In the genomic region with DNA sequence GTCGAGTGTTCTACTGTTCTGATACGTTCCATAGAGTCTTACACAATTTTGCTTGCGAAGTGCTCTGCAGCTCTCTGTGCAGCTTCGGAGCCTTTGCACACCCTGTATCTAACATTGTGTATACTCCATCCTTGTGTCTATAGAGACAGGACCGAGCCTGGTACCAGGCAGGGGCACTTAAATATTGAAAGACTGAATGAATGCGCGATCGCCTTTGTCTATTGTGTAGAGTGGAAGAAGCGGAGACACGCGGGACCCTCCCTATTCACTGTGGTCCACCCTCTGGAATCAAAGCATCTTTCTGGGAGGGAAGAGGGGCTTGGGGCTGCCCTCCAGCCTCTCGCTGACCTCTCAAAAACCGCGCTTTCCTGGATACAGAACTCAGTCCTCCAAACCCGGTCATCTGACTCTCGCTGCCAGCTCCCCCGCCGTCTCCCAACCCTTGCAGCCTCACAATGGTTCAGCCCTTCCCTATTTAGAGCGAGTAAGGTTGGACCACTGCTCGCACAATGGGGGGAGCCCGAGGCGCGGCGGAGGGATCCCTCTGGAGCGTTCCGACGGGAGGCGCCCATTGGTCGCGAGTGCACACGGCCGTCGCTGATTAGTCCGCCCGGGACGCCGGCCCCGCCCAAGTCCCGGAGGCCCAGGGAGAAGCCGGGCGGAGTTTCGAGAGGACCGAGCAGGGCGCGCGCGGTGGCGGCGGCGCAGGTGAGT, we compare ENCODE assay signal across 8 mouse cellular contexts. TPM values are rescaled to one million over a fixed set of nuclear protein-coding genes. Genes with fewer than 3 reads are reported as not detected.
A peak's percentile ranks its signal among the peaks of the same experiment; 100 is the strongest.
DNase-seq lines count a peak whose midpoint lies in the region; ATAC-seq and TF ChIP-seq lines count a peak whose summit lies in the region.

Gene Gipc1 (plus strand): TSS at position 648 of the 714 bp plus-strand sequence.

- no peak for TF ChIP-seq RAD21 in MEL (IDR thresholded peaks at IDR 0.05; ENCODE audit: low read depth, low read length)

- H3K4me2 ChIP-seq in forebrain, postnatal 0 days (ENCODE audit: low read depth) = peak within 1 kb of the TSS; percentile 93
- H3K4me2 ChIP-seq in lung, embryonic 15.5 days = peak within 1 kb of the TSS; percentile 90

- no peaks in the 10 kb centered on the region; the same call in 1 of the 2 replicates for H3K79me2 ChIP-seq in MEL (ENCODE audit: control insufficient read depth, insufficient read depth, low read length, poor library complexity)

- 3% methylated on average over 50 of the region's 50 CpGs for WGBS in cerebellum, adult 2 months
- WGBS in forebrain, postnatal 0 days = 7% methylated on average over 42 of the region's 50 CpGs
- WGBS in lung, embryonic 15.5 days = 4% methylated on average over 34 of the region's 50 CpGs

- 0 out of 6 replicates have a peak, but pooled peaks of 1 of the 3 experiments have one; percentile 5 for TF ChIP-seq CTCF in MEL (IDR thresholded peaks at IDR 0.05 in 2 of 3, conservative IDR thresholded peaks at IDR 0.05 in 1 of 3; ENCODE audit: control insufficient read depth in 1 of 3, insufficient read depth in 1 of 3, low read depth in 2 of 3, low read length in 3 of 3, poor library complexity in 1 of 3, severe bottlenecking in 1 of 3)
- no peak for TF ChIP-seq CTCF in cerebellum, adult 2 months (IDR thresholded peaks at IDR 0.05; ENCODE audit: borderline replicate concordance, insufficient read depth, low read depth, low read length)
- 0 out of 2 replicates have a peak, but pooled peaks have one; percentile 10 for TF ChIP-seq CTCF in forebrain, postnatal 0 days (IDR thresholded peaks at IDR 0.05; ENCODE audit: low read depth)

- no peak for TF ChIP-seq EP300 in MEL (IDR thresholded peaks at IDR 0.05; ENCODE audit: low read depth in 1 of 2, low read length in 2 of 2)

- no peaks in the 10 kb centered on the region for H3K27me3 ChIP-seq in MEL (ENCODE audit: control insufficient read depth in 1 of 2, insufficient read depth in 2 of 2, low read length in 2 of 2)
- H3K27me3 ChIP-seq in cerebellum, adult 2 months (ENCODE audit: control insufficient read depth, insufficient read depth, low read length) = no peaks in the 10 kb centered on the region
- no peaks in the 10 kb centered on the region for H3K27me3 ChIP-seq in forebrain, postnatal 0 days (ENCODE audit: insufficient read depth, low read length)
- H3K27me3 ChIP-seq in lung, embryonic 15.5 days = no peaks in the 10 kb centered on the region

- peak within 1 kb of the TSS; percentile 85 to 86 for H3K4me3 ChIP-seq in MEL (ENCODE audit: control insufficient read depth in 1 of 2, insufficient read depth in 1 of 2, low read depth in 2 of 2, low read length in 2 of 2)
- peak within 1 kb of the TSS; percentile 95 for H3K4me3 ChIP-seq in cerebellum, adult 2 months (replicated peaks; ENCODE audit: insufficient read depth, low read depth, low read length)
- peak within 1 kb of the TSS; percentile 72 for H3K4me3 ChIP-seq in forebrain, postnatal 0 days (ENCODE audit: low read depth, low read length)
- peak within 1 kb of the TSS; percentile 98 for H3K4me3 ChIP-seq in lung, embryonic 15.5 days

- H3K9ac ChIP-seq in MEL (ENCODE audit: control insufficient read depth, low read depth, low read length, poor library complexity, severe bottlenecking) = peak within 1 kb of the TSS; percentile 82
- peak within 1 kb of the TSS; percentile 71 for H3K9ac ChIP-seq in forebrain, postnatal 0 days
- H3K9ac ChIP-seq in lung, embryonic 15.5 days = peak within 1 kb of the TSS; percentile 95

- peak in 1 of 2 experiments; percentile 82; a peak in 2 of 4 replicates for TF ChIP-seq POLR2A in MEL (IDR thresholded peaks at IDR 0.05; ENCODE audit: control insufficient read depth in 1 of 2, insufficient read depth in 1 of 2, low read depth in 1 of 2, low read length in 2 of 2, poor library complexity in 1 of 2)
- peak; percentile 56; the same call in 1 of the 2 replicates for TF ChIP-seq POLR2A in cerebellum, adult 2 months (IDR thresholded peaks at IDR 0.05; ENCODE audit: borderline replicate concordance, insufficient read depth, low read length)

- no peaks in the 10 kb centered on the region; a peak in 1 of 4 replicates for H3K36me3 ChIP-seq in MEL (ENCODE audit: control insufficient read depth in 1 of 2, insufficient read depth in 2 of 2, low read length in 2 of 2)
- 0 out of 2 replicates have a peak, but pooled peaks cover 4% of the 10 kb centered on the region for H3K36me3 ChIP-seq in forebrain, postnatal 0 days (ENCODE audit: insufficient read depth)
- H3K36me3 ChIP-seq in lung, embryonic 15.5 days = 0 out of 2 replicates have a peak, but pooled peaks cover 7% of the 10 kb centered on the region

- no peaks in the 10 kb centered on the region for H3K9me3 ChIP-seq in MEL (replicated peaks; ENCODE audit: insufficient read depth, low read length)
- no peaks in the 10 kb centered on the region for H3K9me3 ChIP-seq in forebrain, postnatal 0 days (ENCODE audit: low read length)
- no peaks in the 10 kb centered on the region for H3K9me3 ChIP-seq in lung, embryonic 15.5 days

- peak; percentile 98 for ATAC-seq in forebrain, postnatal 0 days
- peak; percentile 95 for ATAC-seq in lung, embryonic 15.5 days (ENCODE audit: borderline replicate concordance, extremely low read depth, low FRiP score, low TSS enrichment)

- H3K4me1 ChIP-seq in MEL (ENCODE audit: control insufficient read depth in 1 of 2, insufficient read depth in 2 of 2, low read length in 2 of 2) = peaks cover 0 to 4% of the 10 kb centered on the region in 2 experiments; a peak in 2 of 4 replicates
- H3K4me1 ChIP-seq in cerebellum, adult 2 months (ENCODE audit: control insufficient read depth, insufficient read depth, low read length) = peaks cover 3% of the 10 kb centered on the region; the same call in 1 of the 2 replicates
- H3K4me1 ChIP-seq in forebrain, postnatal 0 days (ENCODE audit: insufficient read depth) = peaks cover 11% of the 10 kb centered on the region
- H3K4me1 ChIP-seq in lung, embryonic 15.5 days = peaks cover 25% of the 10 kb centered on the region

- H3K27ac ChIP-seq in MEL (ENCODE audit: control insufficient read depth, low read depth, low read length) = peak within 1 kb of the TSS; percentile 41
- peak within 1 kb of the TSS; percentile 80 for H3K27ac ChIP-seq in cerebellum, adult 2 months (ENCODE audit: insufficient read depth, low read length)
- H3K27ac ChIP-seq in forebrain, postnatal 0 days (ENCODE audit: low read depth, low read length) = peak within 1 kb of the TSS; percentile 92
- H3K27ac ChIP-seq in lung, embryonic 15.5 days = peak within 1 kb of the TSS; percentile 88

- DNase-seq in MEL (ENCODE audit: low read depth, low spot score) = peak; percentile 99
- DNase-seq in cerebellum, adult 2 months = peak; percentile 96 to 98
- DNase-seq in forebrain, postnatal 0 days = peak; percentile 99
- DNase-seq in heart, postnatal 4 days = peak; percentile 96
- DNase-seq in layer of hippocampus, adult 8-10 months (ENCODE audit: low spot score in 2 of 2) = peak; percentile 96 to 97
- peak; percentile 95 for DNase-seq in ovary, adult 18-20 months (ENCODE audit: low spot score)
- peak; percentile 99 for DNase-seq in thymus, postnatal 0 days (ENCODE audit: low spot score)

TF ChIP-seq in MEL, 35 proteins besides CTCF, POLR2A, EP300 and RAD21 (continues in another document):
- TF ChIP-seq MAX (IDR thresholded peaks at IDR 0.05; ENCODE audit: low read length) (no peak; the same call in 1 of the 2 replicates), MAZ (IDR thresholded peaks at IDR 0.05; ENCODE audit: low read depth, low read length) (peak; percentile 100), USF1 (IDR thresholded peaks at IDR 0.05; ENCODE audit: low read depth, low read length) (peak; percentile 80), E2F4 (IDR thresholded peaks at IDR 0.05; ENCODE audit: borderline replicate concordance, low read depth, low read length) (no peak; the same call in 1 of the 2 replicates), ZMIZ1 (IDR thresholded peaks at IDR 0.05; ENCODE audit: low read depth, low read length) (peak; percentile 41; the same call in 1 of the 2 replicates), HCFC1 (IDR thresholded peaks at IDR 0.05; ENCODE audit: low read depth, low read length) (peak; percentile 77), ZC3H11A (IDR thresholded peaks at IDR 0.05; ENCODE audit: low read depth, low read length) (no peak), NRF1 (IDR thresholded peaks at IDR 0.05; ENCODE audit: insufficient read depth, low read depth, low read length, poor library complexity, severe bottlenecking) (peak; percentile 49), USF2 (IDR thresholded peaks at IDR 0.05; ENCODE audit: borderline replicate concordance in 1 of 2, insufficient read depth in 1 of 2, low read depth in 1 of 2, low read length in 2 of 2) (0 out of 4 replicates have a peak, but pooled peaks of 1 of the 2 experiments have one; percentile 15), POLR2AphosphoS5 (IDR thresholded peaks at IDR 0.05; ENCODE audit: borderline replicate concordance, low read depth, low read length) (no peak), CHD2 (IDR thresholded peaks at IDR 0.05; ENCODE audit: low read length) (no peak; the same call in 1 of the 2 replicates), GATA1 (IDR thresholded peaks at IDR 0.05; ENCODE audit: low read depth, low read length) (no peak), SMC3 (IDR thresholded peaks at IDR 0.05; ENCODE audit: low read depth, low read length) (no peak), ETS1 (IDR thresholded peaks at IDR 0.05; ENCODE audit: low read depth, low read length) (no peak), ELF1 (IDR thresholded peaks at IDR 0.05; ENCODE audit: low read depth, low read length) (no peak), MAFK (IDR thresholded peaks at IDR 0.05; ENCODE audit: borderline replicate concordance, low read depth, low read length) (no peak), ZKSCAN1 (IDR thresholded peaks at IDR 0.05; ENCODE audit: low read depth, low read length) (no peak), MXI1 (IDR thresholded peaks at IDR 0.05; ENCODE audit: low read depth, low read length) (peak; percentile 48; the same call in 1 of the 2 replicates), JUND (IDR thresholded peaks at IDR 0.05; ENCODE audit: low read depth, low read length) (no peak), ZNF384 (IDR thresholded peaks at IDR 0.05; ENCODE audit: low read depth, low read length) (no peak)

RNA-seq across cellular contexts. Expression of gene Gipc1, which starts in this region (rescaled TPM):
- total RNA-seq in MEL (2012; rRNA removed) = 34.3 and 38.6 TPM in 2 replicates
- 10 to 100 TPM in 1 of 2 experiments, not detected in 1; 70.7 TPM for polyA plus RNA-seq in MEL (2012; ENCODE audit: insufficient read depth in 1 of 2, insufficient read length in 2 of 2, low read depth in 1 of 2, low replicate concordance in 2 of 2, missing spikeins in 1 of 2)
- polyA plus RNA-seq in cerebellum, adult 2 months (2012; rRNA removed) = 51.3 and 51.7 TPM in 2 replicates
- total RNA-seq in forebrain, postnatal 0 days (2014; rRNA removed) = 77.8 and 85.3 TPM in 2 replicates
- 119 and 135 TPM in 2 replicates for polyA plus RNA-seq in forebrain, postnatal 0 days (2015; fragmentation: Nextera tagmentation; extraction: Ambion mirVana)
- 10 to 100 TPM; 61.9 to 64.2 TPM for total RNA-seq in heart, postnatal 4 days (2021)
- 10 to 100 TPM; 47.3 to 56.1 (median 52.2) TPM for total RNA-seq in layer of hippocampus, adult 8-10 months (2022)
- 197 and 199 TPM in 2 replicates for polyA plus RNA-seq in lung, embryonic 15.5 days (2015; fragmentation: Nextera tagmentation; extraction: Ambion mirVana)
- polyA plus RNA-seq in thymus, postnatal 0 days (2015; fragmentation: Nextera tagmentation; extraction: Ambion mirVana) = 89.3 and 90.6 TPM in 2 replicates

Comparison
In these comparisons a context has a peak if more than half of its experiments do, and no peak if none do; other contexts are left out.
1. Peak in every context shown above with its lines: DNase-seq, ATAC-seq, H3K4me3 ChIP-seq and H3K27ac ChIP-seq.
2. H3K27ac ChIP-seq: peak in every context shown above with its lines; median percentile 92 in forebrain, postnatal 0 days; 88 in lung, embryonic 15.5 days; 80 in cerebellum, adult 2 months; 41 in MEL.